Mouse (Mus musculus): ENCODE results near the gene Camk2g.

DNA sequence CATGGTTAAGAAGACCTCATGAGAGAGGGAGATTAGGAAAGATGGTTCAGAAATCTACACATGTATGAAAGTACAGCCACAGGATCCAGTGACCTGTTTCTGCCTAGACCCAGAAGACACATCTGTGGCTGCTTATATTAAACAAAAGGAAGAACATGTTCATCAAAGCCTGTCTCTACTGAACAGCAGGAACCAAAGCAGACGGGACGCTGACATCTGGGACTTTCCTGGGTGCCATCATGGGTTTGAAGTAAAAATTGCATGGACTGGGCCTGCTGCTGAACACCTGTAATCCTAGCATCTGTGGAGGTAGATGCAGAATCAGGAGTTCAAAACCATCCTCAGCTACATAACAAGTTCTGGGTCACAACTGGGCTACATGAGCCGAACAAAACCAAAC, 34.6 kb upstream of the Camk2g start:
- no peak for TF ChIP-seq EP300 (IDR thresholded peaks at IDR 0.05; ENCODE audit: low read depth)
- no peak for TF ChIP-seq CTCF (IDR thresholded peaks at IDR 0.05; ENCODE audit: low read depth)

Measured in liver, embryonic 14.5 days (tissue).